Mouse (Mus musculus): Measurements from ENCODE around the gene Zap70. TPM values are rescaled to one million over a fixed set of nuclear protein-coding genes. Genes with fewer than 3 reads are reported as not detected.
"Not testable (repeated sequence)": the region's sequence is repeated elsewhere in the genome, so short reads cannot be mapped to it uniquely, and the experiment has no call there.

Gene Zap70
- total RNA-seq, 2 experiments from 2014 or later, result 4.0 to 5.0 TPM

- DNase-seq, result no peak
Observed at GRCm38 (mm10) chr1:36772198-36772934, 10.8 kb downstream of the Zap70 start.

- DNase-seq, result no peak
Observed at GRCm38 (mm10) chr1:36780793-36781192, 19.2 kb downstream of the Zap70 start.

- no peak for DNase-seq
Observed at GRCm38 (mm10) chr1:36782476-36782875, 20.9 kb downstream of the Zap70 start.

- DNase-seq, result peak; percentile 76 to 78
Observed at GRCm38 (mm10) chr1:36784365-36785134, 23.0 kb downstream of the Zap70 start.

- DNase-seq, result peak; percentile 17 to 21
Observed at GRCm38 (mm10) chr1:36785238-36785641, 23.6 kb downstream of the Zap70 start.

GRCm38 (mm10) chr1:36786377-36786776 lies 24.8 kb downstream of the Zap70 start:
- DNase-seq, result no peak

- no peak for DNase-seq
Observed at GRCm38 (mm10) chr1:36789416-36789815, 27.8 kb downstream of the Zap70 start.

GRCm38 (mm10) chr1:36796711-36797110 lies 35.1 kb downstream of the Zap70 start:
- no peak for DNase-seq

- peak; percentile 55 to 59 for DNase-seq
Observed at GRCm38 (mm10) chr1:36797481-36797880, 35.9 kb downstream of the Zap70 start.

- DNase-seq, result no peak
Observed at GRCm38 (mm10) chr1:36800379-36801011, 38.9 kb downstream of the Zap70 start.

GRCm38 (mm10) chr1:36804259-36804658 lies 42.7 kb downstream of the Zap70 start:
- DNase-seq, result no peak

- no peak for DNase-seq
Observed at GRCm38 (mm10) chr1:36804833-36805232, 43.2 kb downstream of the Zap70 start.

GRCm38 (mm10) chr1:36806181-36806905 lies 44.7 kb downstream of the Zap70 start:
- DNase-seq, result no peak

- no peak for DNase-seq
Observed at GRCm38 (mm10) chr1:36807086-36807485, 45.5 kb downstream of the Zap70 start.

GRCm38 (mm10) chr1:36807782-36808565 lies 46.4 kb downstream of the Zap70 start:
- DNase-seq, result peak; percentile 57 to 58

GRCm38 (mm10) chr1:36811806-36812205 lies 50.2 kb downstream of the Zap70 start:
- DNase-seq, result no peak

GRCm38 (mm10) chr1:36813415-36813814 lies 51.8 kb downstream of the Zap70 start:
- DNase-seq, result peak; percentile 44 to 61

GRCm38 (mm10) chr1:36814271-36814903 lies 52.8 kb downstream of the Zap70 start:
- DNase-seq, result no peak

GRCm38 (mm10) chr1:36815166-36815565 lies 53.6 kb downstream of the Zap70 start:
- no peak for DNase-seq

- not testable (repeated sequence) for DNase-seq
Observed at GRCm38 (mm10) chr1:36821918-36822317, 60.3 kb downstream of the Zap70 start.

- DNase-seq, result no peak
Observed at GRCm38 (mm10) chr1:36824356-36824755, 62.8 kb downstream of the Zap70 start.
